Comparison of ENCODE assay signal across 8 mouse cellular contexts in the genomic region with DNA sequence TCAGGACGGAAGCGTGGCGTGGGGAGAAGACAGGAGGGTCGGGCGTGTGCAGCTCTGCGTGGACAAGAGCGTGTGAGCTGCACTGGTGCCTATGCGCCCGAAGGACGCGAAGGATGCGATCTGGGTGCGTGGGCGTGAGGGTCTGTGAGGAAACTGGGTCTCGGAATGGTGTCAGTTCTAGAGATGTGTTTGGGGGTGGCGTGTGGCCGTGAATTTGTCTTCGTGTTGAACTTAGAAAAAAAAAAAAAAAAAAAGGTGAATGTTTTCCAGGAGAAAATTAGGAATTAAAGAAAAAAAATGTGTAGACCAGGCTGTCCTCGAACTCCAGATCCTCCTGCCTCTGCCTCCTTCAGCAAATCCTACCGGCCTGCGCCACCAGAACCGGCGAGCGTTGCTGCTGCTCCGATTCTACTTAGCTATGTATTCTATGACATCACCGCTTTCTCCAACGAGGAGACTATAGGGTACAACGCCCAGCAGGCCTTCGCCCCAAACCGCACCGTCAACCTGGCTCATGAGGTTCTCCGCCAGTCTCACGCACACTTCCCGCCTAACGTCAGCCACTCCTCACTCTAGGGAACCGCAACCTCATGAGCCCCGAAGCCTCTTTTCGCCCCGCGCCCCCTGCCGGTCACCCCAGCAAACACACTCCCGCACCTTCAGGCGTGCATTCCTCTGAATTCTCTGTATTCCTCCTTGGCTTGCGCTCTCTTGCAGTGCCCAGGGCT. TPM values are rescaled to one million over a fixed set of nuclear protein-coding genes. Genes with fewer than 3 reads are reported as not detected.
DNase-seq lines count a peak whose midpoint lies in the region; ATAC-seq and TF ChIP-seq lines count a peak whose summit lies in the region.
"Not testable (repeated sequence)": the region's sequence is repeated elsewhere in the genome, so short reads cannot be mapped to it uniquely, and the experiment has no call there.

No protein-coding gene starts in this region.

- peak; percentile 74 for ATAC-seq in embryonic facial prominence, embryonic 14.5 days (ENCODE audit: low read depth)
- peak; percentile 73 for ATAC-seq in limb, embryonic 14.5 days (ENCODE audit: low FRiP score, low read depth)
- ATAC-seq in midbrain, embryonic 16.5 days: peak; percentile 80

- WGBS in bone marrow, adult 2 months: under 1% methylated on average over 44 of the region's 44 CpGs
- under 1% methylated on average over 43 of the region's 44 CpGs for WGBS in embryonic facial prominence, embryonic 14.5 days
- WGBS in limb, embryonic 14.5 days: under 1% methylated on average over 44 of the region's 44 CpGs
- under 1% methylated on average over 44 of the region's 44 CpGs for WGBS in midbrain, embryonic 16.5 days
- WGBS in spleen, adult 2 months: under 1% methylated on average over 44 of the region's 44 CpGs

- H3K36me3 ChIP-seq in embryonic facial prominence, embryonic 14.5 days (ENCODE audit: control insufficient read depth, insufficient read depth, low read length); limb, embryonic 14.5 days (ENCODE audit: control insufficient read depth, insufficient read depth, low read length); midbrain, embryonic 16.5 days (ENCODE audit: control insufficient read depth, insufficient read depth, low read length); spleen, adult 2 months (ENCODE audit: control insufficient read depth, insufficient read depth, low read length): not testable (repeated sequence)

- TF ChIP-seq POLR2A in bone marrow, adult 2 months (IDR thresholded peaks at IDR 0.05; ENCODE audit: borderline replicate concordance, control insufficient read depth, low read depth, low read length); limb, embryonic 14.5 days (IDR thresholded peaks at IDR 0.05; ENCODE audit: borderline replicate concordance, extremely low read depth, insufficient read depth, insufficient read length); spleen, adult 2 months (IDR thresholded peaks at IDR 0.05; ENCODE audit: low read depth, low read length): not testable (repeated sequence)

- not testable (repeated sequence) for H3K4me1 ChIP-seq in bone marrow, adult 2 months (ENCODE audit: control insufficient read depth, insufficient read depth, low read length); embryonic facial prominence, embryonic 14.5 days (ENCODE audit: control insufficient read depth, insufficient read depth, low read length); limb, embryonic 14.5 days (ENCODE audit: control insufficient read depth, insufficient read depth, low read length); midbrain, embryonic 16.5 days (ENCODE audit: control insufficient read depth, insufficient read depth, low read length); spleen, adult 2 months (ENCODE audit: control insufficient read depth, insufficient read depth, insufficient read length)

- TF ChIP-seq CTCF in bone marrow, adult 2 months (IDR thresholded peaks at IDR 0.05; ENCODE audit: control insufficient read depth, insufficient read depth, low read length): peak; percentile 58
- peak; percentile 62 for TF ChIP-seq CTCF in spleen, adult 2 months (IDR thresholded peaks at IDR 0.05; ENCODE audit: extremely low read depth, insufficient read depth, insufficient read length, insufficient replicate concordance)

- H3K4me3 ChIP-seq in bone marrow, adult 2 months (replicated peaks; ENCODE audit: control insufficient read depth, low read depth, low read length): peak overlapping the region; percentile 79
- H3K4me3 ChIP-seq in embryonic facial prominence, embryonic 14.5 days (ENCODE audit: low read depth, low read length): peak overlapping the region; percentile 63
- peak overlapping the region; percentile 60 for H3K4me3 ChIP-seq in limb, embryonic 14.5 days (replicated peaks; ENCODE audit: low read length)
- H3K4me3 ChIP-seq in midbrain, embryonic 16.5 days (ENCODE audit: low read depth, low read length): peak overlapping the region; percentile 62
- peak overlapping the region; percentile 88 for H3K4me3 ChIP-seq in spleen, adult 2 months (ENCODE audit: extremely low read depth, insufficient read depth, insufficient read length)

- not testable (repeated sequence) for H3K27me3 ChIP-seq in embryonic facial prominence, embryonic 14.5 days (replicated peaks; ENCODE audit: control insufficient read depth, insufficient read depth, low read length); limb, embryonic 14.5 days (ENCODE audit: control insufficient read depth, insufficient read depth, low read length); midbrain, embryonic 16.5 days (ENCODE audit: control insufficient read depth, insufficient read depth, low read depth, low read length); spleen, adult 2 months (ENCODE audit: control insufficient read depth, insufficient read depth, low read length)

- DNase-seq in 416B (ENCODE audit: low read depth): peak; percentile 89
- peak; percentile 76 for DNase-seq in embryonic facial prominence, embryonic 14.5 days (ENCODE audit: low spot score)
- DNase-seq in heart, adult 8-10 months (ENCODE audit: low spot score): peak; percentile 93
- peak; percentile 94 for DNase-seq in kidney, adult 9 months
- DNase-seq in limb, embryonic 14.5 days (ENCODE audit: low spot score): peak; percentile 80
- peak; percentile 73 to 75 for DNase-seq in spleen, adult 2 months (ENCODE audit: low read depth in 1 of 2, low spot score in 2 of 2)

- not testable (repeated sequence) for H3K9me3 ChIP-seq in embryonic facial prominence, embryonic 14.5 days (ENCODE audit: control insufficient read depth, low read length); limb, embryonic 14.5 days (ENCODE audit: control insufficient read depth, low read length); midbrain, embryonic 16.5 days (replicated peaks; ENCODE audit: control insufficient read depth, low read length, poor library complexity, severe bottlenecking)

- peak overlapping the region; percentile 52 for H3K4me2 ChIP-seq in embryonic facial prominence, embryonic 14.5 days (ENCODE audit: low read depth, low read length)
- H3K4me2 ChIP-seq in limb, embryonic 14.5 days (replicated peaks; ENCODE audit: low read depth, low read length, severe bottlenecking): peak overlapping the region; percentile 38
- peak overlapping the region; percentile 55 for H3K4me2 ChIP-seq in midbrain, embryonic 16.5 days (ENCODE audit: low read length)

- peak overlapping the region; percentile 75 for H3K9ac ChIP-seq in embryonic facial prominence, embryonic 14.5 days (ENCODE audit: low read depth, low read length)
- peak overlapping the region; percentile 75 for H3K9ac ChIP-seq in limb, embryonic 14.5 days (ENCODE audit: low read depth, low read length, severe bottlenecking)
- peak overlapping the region; percentile 74 for H3K9ac ChIP-seq in midbrain, embryonic 16.5 days (ENCODE audit: low read depth, low read length)

- H3K27ac ChIP-seq in bone marrow, adult 2 months (ENCODE audit: control insufficient read depth, insufficient read depth, low read depth, low read length, poor library complexity): peak overlapping the region; percentile 42; the same call in 1 of the 2 replicates
- peak overlapping the region; percentile 92 for H3K27ac ChIP-seq in embryonic facial prominence, embryonic 14.5 days (replicated peaks; ENCODE audit: low read depth, low read length)
- peak overlapping the region; percentile 87 for H3K27ac ChIP-seq in limb, embryonic 14.5 days (replicated peaks; ENCODE audit: low read depth, low read length)
- H3K27ac ChIP-seq in midbrain, embryonic 16.5 days (ENCODE audit: low read length): peak overlapping the region; percentile 92
- peak overlapping the region; percentile 71 for H3K27ac ChIP-seq in spleen, adult 2 months (ENCODE audit: insufficient read depth, low read length)

RNA-seq across cellular contexts. Expression of a gene that starts 28.4 kb away (rescaled TPM):
- 0.77 and 6.6 TPM in 2 replicates for polyA plus RNA-seq in bone marrow, adult 2 months (2011; ENCODE audit: insufficient read depth, insufficient read length, low replicate concordance, missing spikeins)
- 0.14 TPM in 1 of 2 replicates, not detected in the other for polyA plus RNA-seq in embryonic facial prominence, embryonic 14.5 days (2014; fragmentation: Nextera tagmentation; extraction: Ambion mirVana)
- total RNA-seq in heart, adult 8-10 months (2022): under 1 TPM in 3 of 4 experiments, not detected in 1; 0.14 to 0.32 (median 0.31) TPM
- polyA plus RNA-seq in limb, embryonic 14.5 days (2012; rRNA removed): 0.15 TPM in 1 of 2 replicates, not detected in the other
- polyA plus RNA-seq in limb, embryonic 14.5 days (2014; fragmentation: Nextera tagmentation; extraction: Ambion mirVana): 0.14 TPM in 1 of 2 replicates, not detected in the other
- polyA plus RNA-seq in midbrain, embryonic 16.5 days (2015; fragmentation: Nextera tagmentation; extraction: Ambion mirVana): not detected in 2 replicates
- 3.0 and 8.5 TPM in 2 replicates for polyA plus RNA-seq in spleen, adult 2 months (2012; rRNA removed)

RNA-seq across cellular contexts. Expression of a gene that starts 37.7 kb away (rescaled TPM):
- polyA plus RNA-seq in bone marrow, adult 2 months (2011; ENCODE audit: insufficient read depth, insufficient read length, low replicate concordance, missing spikeins): 1.3 TPM in 1 of 2 replicates, not detected in the other
- not detected in 2 replicates for polyA plus RNA-seq in embryonic facial prominence, embryonic 14.5 days (2014; fragmentation: Nextera tagmentation; extraction: Ambion mirVana)
- not detected for total RNA-seq in heart, adult 8-10 months (2022)
- not detected in 2 replicates for polyA plus RNA-seq in limb, embryonic 14.5 days (2012; rRNA removed)
- not detected in 2 replicates for polyA plus RNA-seq in limb, embryonic 14.5 days (2014; fragmentation: Nextera tagmentation; extraction: Ambion mirVana)
- 0.90 and 1.3 TPM in 2 replicates for polyA plus RNA-seq in midbrain, embryonic 16.5 days (2015; fragmentation: Nextera tagmentation; extraction: Ambion mirVana)
- 0.15 and 0.16 TPM in 2 replicates for polyA plus RNA-seq in spleen, adult 2 months (2012; rRNA removed)

Comparison
In these comparisons a context has a peak if more than half of its experiments do, and no peak if none do; other contexts are left out.
1. Peak in every context shown above with its lines: DNase-seq, ATAC-seq, H3K4me3 ChIP-seq and H3K27ac ChIP-seq.
2. H3K27ac ChIP-seq: peak in every context shown above with its lines; median percentile 92 in embryonic facial prominence, embryonic 14.5 days; 92 in midbrain, embryonic 16.5 days; 87 in limb, embryonic 14.5 days; 71 in spleen, adult 2 months; 42 in bone marrow, adult 2 months.